Mouse (Mus musculus) brain, adult 2 months (tissue): ENCODE measurements around the gene Inpp5a.

Experiments used
- DNase-seq: peaks from one replicate; pipeline ENCODE4 v3.0.0; 2011; ENCODE audit warnings: low read depth, low spot score

The Inpp5a gene

DNA sequence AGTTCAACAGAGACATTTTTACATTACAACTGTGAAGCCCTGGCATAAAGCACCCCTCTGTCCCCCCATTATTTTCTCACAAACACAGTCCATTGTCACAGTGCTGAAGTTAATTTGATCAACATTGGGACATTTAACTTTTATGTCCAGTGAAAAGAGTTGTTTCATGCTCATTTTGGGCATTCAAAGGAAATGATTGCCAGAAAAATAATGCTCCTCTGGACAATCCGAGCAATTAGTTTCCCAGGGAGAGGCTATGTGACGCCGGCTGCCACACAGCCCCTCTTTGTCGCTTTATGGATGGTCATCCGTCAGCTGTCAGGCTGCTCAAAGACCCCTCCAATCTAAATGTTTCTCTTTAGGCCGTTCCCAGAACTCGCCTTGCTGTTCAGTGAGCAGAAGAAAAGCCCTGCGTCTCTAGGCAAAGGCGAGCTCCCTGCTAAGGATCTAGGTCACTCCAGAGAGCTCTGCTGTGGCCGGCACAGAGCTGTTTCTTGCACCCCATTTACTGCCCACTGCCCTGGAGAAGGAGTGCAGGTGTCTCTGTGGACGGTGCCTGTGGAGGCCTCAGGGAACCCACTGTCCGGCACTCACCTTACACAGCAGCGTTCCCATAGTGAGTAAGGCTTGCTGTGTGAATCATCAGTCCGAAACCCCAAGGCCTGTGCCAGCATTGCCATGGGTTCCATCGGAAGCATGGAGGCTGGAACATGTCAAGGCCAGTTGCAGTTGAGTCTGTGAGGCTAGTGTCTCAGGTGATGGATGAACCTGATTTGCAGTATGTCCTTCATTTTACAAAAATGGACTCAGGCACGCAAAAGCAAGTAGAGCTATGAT, 141.9 kb downstream of the Inpp5a start:
- peak; percentile 32 for DNase-seq

DNA sequence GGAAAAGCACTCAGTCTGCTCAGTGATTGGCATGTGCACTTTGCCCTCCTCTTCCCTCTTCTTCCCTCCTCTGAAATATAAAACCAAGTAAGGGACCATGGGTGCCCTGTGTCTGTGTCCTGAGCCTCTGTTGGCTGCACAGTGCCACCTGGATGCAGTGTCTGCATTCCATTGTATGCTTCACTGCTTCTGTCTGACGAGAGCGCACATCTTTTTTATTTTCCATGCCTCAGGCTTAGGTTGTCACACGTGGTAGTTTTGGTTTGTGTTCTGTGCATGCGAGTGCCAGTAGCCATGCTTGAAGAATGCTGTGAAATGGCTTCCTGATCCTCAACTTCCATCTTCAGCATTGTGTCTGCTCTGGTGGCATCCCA, 142.5 kb downstream of the Inpp5a start:
- no peak for DNase-seq

DNA sequence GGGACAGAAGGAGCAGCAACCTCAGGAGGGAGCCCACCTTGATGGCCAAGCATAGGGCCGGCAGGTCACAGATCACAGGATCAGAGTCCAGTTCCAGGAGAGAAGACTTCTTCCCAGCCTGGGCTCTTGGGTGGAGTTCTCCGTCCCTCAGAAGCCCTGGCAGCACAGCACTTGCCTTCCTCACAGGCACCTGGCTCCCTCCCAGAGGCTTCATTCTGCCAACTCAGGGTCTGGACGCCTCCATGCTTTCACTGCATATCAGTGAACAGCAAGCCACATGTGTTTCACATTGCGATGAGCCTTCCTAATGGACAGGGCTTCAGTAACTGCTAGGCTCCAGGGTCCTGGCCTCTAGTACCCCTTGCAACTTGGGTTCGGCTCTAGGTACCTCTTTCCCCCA, 147.4 kb downstream of the Inpp5a start:
- DNase-seq: peak; percentile 41

DNA sequence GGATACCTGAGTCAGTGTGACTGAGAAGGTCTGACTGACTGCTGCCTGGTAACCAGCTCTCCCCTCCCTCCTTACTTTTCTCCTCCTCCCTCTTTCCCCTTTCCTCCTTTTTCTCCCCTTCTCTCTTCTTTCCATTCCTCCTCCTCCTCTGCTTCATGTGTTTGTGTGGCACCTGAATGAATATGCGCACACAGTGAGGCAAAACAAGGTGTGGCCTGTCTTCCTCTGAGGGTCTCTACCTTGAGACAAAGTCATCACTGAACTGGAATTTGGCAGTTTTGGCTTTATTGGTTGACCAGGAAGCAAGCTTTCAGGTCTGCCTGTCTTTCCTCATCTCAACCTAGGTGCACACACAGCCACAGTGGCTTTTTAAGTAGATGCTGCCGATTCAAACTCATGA, 147.9 kb downstream of the Inpp5a start:
- no peak for DNase-seq

DNA sequence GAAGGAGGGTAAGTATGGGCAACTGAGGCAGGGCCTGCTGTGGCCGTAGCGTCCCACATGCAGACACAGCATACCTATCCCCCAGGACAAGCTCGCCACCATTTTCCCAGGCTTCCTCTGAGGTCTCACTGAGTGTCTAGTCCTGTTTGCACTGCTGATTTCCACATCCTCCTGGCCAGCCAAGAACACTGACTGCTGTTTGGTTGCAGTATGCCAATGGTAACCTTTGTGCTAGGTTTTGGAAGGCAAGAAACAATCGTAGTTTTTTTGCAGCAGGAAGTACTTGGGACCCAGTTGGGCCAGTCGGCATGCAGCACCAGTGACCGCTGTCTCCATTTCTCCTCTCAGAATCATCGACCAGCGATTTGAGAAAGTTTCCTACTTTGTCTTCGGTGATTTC, 148.9 kb downstream of the Inpp5a start:
- no peak for DNase-seq

DNA sequence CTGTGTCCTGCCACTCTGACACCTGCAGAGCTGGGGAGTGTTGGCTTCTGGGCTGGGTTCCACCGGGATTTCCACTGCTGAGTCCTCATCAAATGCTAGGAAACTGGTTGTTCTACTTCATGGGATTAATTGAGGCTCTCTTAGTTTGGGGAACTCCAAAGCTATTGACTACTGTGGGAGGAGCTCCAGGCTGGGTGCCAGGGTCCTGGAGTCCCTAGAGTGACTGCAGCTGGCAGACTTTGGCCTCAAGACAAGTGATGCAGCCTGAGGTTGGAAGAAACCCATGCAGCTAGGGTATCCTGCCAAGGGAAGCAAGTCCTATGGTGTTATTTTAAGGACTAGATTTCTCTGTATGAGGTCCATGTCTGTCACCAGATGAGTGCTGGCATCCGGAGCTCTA, 149.6 kb downstream of the Inpp5a start:
- peak; percentile 78 for DNase-seq

DNA sequence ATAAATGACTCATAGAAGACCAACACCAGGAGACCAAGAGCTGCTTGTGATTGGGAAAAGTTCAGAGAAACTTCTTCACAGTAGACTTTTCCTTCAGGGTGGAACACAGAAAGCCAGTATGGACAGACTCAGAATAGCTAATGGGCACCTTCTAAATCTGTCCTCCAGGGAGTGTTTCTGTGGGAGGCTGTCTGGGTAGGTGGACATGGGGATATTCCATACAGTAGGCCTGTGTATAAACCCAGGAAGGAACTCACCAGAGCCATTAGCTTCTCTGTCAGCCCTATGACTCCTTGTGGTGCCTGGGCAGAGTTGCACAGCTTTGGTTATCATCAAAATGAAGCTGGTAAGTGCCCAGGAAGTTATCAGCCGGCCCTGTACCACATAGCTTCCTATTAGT, 151.7 kb downstream of the Inpp5a start:
- DNase-seq: peak; percentile 48

DNA sequence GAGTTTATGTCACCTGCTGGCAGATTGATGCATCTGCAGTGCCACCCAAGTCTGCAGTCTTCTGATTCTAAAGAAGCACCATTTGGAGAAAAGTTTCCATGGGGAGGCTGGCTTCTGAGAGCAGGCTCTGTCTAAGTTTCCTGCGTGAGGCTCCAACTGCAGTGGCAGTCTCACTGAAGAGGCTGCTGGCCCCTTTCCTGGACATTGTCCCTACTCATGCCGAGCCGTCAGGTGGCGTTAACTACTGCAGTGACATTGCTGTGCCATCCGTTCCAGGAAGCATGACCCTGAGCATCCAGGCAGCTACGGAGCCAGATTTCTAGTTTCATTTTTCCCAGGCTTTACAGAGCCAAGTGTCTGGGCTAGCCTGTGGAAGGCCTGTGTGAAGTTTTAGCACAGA, 152.5 kb downstream of the Inpp5a start:
- DNase-seq: peak; percentile 79

DNA sequence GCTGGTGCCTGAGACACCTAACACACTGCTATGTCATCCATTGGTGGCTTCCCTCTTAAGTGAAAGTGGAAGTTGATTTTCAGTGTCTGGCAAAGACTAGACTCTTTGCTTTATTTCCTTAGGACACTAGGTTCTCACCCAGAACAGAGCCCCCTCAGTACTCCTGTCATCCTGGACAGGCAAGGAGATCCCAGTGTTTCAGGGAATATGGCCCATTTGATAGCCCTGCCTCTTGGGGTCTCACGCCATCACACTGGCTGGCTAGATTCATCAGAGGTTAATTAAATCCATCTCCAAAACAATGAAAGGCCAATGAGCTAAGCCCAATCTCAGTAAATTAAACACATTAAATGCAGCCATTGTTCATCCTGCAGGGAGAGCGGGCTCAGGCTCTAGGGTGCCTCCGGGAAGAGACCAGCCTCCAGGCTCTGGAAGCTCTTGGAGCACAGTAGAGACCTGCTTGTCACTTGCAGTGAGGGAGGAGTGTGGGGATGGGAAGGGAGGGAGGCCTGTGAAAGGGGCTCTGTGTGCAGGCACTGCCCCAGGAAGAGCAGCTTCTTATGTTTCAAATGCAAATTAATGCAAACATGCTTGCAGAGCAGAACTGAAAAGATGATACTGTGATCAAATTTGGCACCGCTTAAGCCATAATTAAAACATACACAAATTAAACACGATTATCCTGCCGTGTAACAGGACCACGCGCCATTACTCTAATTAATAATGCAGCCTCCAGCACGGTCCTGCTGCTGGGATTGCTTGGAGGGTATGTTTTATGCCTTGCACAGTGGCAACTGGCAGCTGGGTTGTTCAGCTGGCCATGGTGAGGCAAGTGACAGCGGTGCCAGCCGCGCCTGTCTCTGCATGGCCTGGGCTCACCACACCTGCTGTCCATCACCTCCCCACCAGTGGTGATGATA, 156.1 kb downstream of the Inpp5a start:
- DNase-seq: peak; percentile 94

DNA sequence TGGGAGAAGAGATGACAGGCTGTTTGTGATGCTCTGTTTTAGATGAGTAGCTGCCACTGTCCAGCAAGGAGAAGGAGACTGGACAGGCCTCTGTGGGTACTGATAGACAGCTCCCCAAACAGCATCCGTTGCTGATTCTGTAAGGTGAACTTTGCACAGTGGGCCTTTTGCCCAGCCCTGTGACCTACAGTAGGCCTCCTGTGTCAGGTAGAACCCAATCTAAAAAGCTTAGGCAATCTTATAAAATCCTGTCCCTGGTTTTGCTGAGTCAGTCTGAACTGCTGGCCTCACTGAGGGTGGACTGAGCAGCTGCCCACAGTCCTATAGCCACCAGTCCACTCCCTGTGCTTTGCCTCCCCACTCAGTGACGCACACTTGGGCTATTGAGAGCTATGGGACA, 158.4 kb downstream of the Inpp5a start:
- DNase-seq: no peak

DNA sequence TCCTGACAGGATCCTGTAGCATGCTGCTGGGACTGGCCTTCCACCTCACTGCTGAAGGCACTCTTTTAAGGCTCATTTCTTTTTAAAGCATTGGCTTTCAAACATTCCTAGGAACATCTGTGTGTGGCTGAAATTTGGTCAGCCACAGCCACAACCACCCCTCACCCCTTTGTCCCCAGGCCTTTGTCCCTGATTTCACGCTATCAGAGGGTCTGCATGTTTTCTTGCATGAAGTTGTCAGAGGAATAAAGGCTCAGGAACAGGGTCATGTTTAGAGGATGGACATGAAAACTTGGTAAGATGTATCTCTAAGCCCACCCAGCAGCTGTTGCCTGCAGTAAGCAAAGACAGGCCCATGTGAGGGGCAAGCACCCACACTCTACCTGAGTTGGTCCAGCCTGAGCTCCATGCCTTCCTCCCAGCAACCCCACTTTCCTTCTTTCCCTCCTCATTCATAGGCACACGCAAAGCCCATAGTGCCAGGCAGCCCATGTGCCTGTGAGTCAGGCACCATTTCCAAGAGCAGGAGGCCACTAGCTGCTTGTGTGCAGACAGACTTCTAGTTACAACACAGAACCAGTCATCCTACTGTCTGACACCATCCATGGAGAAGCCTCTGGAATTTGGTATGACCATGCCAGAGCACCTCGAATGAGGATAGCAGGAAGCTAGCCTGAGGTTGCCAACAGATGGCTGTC, 161.3 kb downstream of the Inpp5a start:
- no peak for DNase-seq

DNA sequence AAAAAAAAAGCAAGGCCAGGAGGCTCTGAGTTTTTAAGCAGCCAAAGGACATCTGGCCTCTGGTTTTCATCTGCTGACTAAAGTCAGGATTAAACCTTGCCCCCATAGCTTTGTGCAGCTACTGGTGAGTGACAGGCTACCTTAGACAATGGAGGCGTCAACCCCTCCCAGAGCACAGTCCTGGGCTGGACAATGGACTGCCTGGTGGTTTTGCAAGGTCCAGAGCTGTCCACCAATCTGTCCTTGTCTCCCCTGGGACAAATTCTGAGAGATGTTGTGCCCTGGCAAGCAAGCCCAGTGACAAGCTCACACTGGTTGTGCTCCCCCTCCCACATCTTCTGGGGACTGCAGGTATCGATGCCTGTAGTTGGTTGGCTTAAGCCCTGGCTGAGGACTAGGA, 162.6 kb downstream of the Inpp5a start:
- no peak for DNase-seq

DNA sequence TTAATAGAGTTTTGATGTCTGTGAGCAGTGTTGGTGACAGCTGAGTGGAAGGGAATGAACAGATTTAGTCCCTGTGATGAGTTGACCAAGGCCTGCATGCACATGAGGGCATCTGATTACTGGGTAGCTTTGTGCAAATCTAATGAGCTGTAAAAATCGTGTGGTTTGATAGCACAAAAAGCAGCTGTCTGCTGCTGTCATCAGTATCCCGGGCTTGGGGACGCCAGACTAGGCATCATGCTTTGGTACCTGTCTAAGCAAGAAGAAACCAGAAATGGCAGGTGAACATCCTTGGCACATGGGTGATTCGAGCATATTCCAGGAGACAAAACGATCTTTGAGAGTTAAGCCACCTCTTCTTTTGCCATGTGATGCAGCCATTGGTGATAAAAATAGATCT, 167.4 kb downstream of the Inpp5a start:
- DNase-seq: peak; percentile 37

DNA sequence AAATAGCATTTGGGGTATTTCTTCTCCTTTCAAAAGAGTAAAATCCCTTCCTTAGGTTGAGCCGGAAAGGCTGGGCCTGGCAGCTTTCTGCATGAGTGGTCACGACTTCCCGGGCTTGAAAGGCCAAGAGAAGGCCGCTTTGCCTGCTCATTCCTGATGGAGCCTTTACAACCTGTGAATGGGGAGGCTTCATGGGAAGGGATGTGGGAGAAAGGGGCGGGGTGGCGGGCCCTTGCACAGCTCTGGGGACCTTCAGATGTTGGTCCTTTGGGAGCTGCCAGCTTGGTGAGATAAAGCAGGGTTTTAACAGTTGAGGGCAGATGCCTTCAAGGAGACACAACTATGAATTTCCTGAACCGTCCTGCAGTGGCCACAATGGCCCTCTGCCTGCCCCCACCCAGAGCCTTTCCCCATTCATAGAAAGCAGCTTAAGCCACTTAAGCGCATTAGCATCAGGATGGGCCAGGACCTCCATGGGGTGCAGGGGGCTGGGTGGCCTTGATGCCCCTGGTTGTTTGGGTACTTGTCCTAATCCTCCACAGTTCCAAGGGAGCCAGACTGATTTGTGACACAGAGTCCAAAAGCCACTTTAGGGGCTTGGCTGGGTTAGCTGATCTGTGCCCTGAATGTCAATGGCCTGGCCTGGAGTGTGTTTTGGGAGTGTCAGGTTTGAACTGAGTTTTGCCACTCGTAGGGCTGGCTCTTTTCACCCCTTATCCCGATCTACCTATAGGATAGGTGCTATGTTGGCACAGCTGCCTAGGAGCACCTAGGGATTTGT, 168.0 kb downstream of the Inpp5a start:
- DNase-seq: no peak

DNA sequence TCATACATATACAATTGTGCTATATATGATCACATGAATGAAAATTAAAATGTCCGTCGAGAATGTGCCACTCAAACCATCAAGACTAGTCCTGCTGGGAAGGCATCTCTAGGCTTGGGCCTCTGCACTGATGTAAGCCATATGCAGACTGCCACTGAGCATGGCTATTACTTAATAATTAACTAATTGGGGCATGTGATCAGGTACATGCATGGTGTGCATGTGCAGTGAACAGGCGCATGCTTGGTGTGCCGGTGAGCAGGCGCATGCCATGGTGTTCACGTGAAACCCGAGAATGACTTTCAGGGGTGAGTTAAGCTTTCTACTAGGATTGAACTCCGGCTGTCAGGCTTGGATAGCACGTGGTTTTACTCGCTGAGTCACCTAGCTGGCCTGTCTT, 170.8 kb downstream of the Inpp5a start:
- DNase-seq: no peak

DNA sequence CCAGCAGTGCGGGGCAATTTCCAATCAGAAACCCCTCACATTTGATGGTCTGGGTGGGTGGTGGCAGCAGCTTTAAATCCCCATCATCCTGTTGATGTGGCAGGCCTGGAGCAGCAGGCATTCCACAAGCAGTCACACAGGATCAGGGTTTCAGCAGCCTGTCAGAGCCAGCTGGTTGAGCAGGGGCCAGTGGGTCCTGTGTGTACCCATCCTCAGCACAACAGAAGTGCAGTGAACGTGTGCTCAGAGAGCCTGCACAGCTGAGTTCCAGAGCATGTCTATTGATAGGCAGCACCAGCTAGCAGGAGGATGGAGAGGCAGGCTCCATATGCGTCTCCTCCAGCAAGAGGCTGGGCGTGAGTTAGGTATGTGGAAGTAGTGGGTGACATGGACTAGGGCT, 174.5 kb downstream of the Inpp5a start:
- DNase-seq: no peak

DNA sequence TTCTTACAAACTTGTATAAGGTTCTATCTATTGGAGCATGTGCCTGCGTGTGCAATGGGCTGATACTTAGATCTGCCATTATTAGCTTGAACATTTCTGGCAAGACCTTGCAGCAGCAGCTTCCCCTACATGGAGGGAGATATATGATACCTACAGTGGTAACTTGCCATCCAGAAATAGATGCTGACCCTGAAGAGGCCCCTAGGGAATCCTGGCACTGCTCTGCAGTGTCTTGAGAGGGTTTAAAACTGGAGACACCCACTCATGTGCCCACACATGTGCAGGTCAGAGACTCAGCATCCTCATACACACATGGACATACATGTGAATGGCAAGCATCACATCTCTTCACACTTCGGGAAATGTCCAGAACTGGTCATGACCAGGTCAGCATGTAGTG, 175.3 kb downstream of the Inpp5a start:
- no peak for DNase-seq

DNA sequence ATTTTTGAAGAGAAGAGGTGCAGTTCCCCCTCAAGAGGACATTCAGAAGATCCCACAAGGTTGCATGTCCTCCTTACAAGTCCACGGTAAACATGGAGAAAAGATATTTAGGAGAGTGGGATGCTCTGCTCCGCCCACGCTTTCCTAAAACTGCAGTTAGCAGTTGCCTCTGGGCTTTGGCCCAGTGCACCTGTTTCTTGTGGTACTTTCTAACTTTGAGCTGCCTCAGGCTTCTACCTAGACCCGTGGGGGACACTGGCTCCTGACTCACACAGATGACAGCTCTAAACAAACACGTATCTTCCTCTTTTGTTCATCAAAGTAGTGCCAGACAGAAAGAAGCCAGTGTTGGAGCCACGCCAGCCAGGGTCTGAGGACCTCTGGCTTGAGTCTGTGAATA, 177.1 kb downstream of the Inpp5a start:
- DNase-seq: no peak

DNA sequence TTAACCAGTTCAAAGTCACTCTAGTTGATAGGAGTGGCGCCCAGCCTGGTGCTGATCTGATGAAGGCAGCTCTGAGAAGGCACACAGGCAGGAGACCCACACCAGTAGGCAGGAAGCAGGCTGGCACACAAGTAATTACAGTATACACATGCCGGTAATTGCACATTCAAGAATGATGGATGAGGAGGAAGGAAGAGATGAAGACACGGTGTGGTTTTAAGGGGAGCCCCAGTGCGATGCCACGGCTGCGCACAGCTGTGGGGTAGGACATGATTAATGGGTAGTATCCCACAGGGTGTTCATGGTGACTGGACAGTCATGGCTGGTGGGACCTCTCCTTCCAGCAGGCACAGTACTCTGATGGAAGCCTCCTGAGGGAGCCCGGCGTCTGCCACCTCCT, 177.6 kb downstream of the Inpp5a start:
- DNase-seq: no peak

DNA sequence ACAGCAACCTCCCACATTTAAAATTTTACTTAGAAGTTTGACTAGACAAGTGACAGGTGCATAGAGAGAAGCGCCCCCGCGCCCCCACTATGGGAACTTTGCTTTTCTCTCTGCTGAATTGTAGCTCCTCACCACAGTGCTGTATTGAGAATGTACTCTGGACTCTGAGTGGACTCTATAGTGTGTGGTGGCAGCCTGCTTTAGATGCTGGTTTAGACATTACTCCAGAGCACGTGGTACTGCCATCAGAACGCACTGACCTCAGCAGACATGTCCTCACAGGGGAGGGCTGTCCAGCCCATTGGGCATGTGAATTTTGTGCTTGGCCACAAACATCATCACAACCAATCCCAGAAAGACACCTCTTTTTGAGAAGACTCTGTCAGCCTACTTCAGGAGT, 181.9 kb downstream of the Inpp5a start:
- DNase-seq: no peak

DNA sequence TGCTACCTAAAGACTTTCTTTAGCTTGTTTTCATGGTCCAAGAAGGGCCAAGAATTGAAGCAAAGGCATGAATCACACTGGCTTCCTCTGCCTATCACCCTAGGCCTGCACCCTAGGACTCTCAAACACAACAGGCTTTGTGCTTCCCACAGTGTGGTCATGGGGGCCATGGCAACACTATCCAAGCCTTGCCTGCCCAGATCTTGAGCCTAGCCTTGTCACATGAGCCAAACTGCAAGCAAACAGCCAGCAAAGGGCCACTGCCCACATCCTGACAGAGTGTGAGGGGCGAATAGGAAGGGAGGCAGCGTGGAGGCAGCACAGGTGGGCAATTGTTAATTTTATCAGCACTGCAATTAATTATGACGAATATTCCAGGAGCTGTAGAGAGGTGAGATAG, 183.8 kb downstream of the Inpp5a start:
- peak; percentile 82 for DNase-seq
